Mouse (Mus musculus) neural tube, embryonic 12.5 days (tissue): ENCODE measurements around the gene Nccrp1. TPM values are rescaled to one million over a fixed set of nuclear protein-coding genes. Genes with fewer than 3 reads are reported as not detected.
"Not testable (repeated sequence)": the region's sequence is repeated elsewhere in the genome, so short reads cannot be mapped to it uniquely, and the experiment has no call there.

Experiments
- ATAC-seq: fragments of 200-750 bp; cut with Nextera tagmentation; 2 replicates; pipeline ENCODE4 v1.8.0; 2017; ENCODE audit warnings: low read depth, mild to moderate bottlenecking, moderate TSS enrichment, moderate library complexity; ENCODE audit not compliant: low FRiP score
- H3K27ac ChIP-seq: fragments of 300-500 bp; sonication (generic); 2 replicates; pipeline ENCODE4 v1.5.1; 2016
- H3K27me3 ChIP-seq: fragments of 300-500 bp; sonication (generic); replicated peaks from 2 replicates; pipeline ENCODE4 v1.6.1; 2016; ENCODE audit warnings: mild to moderate bottlenecking
- H3K36me3 ChIP-seq: fragments of 300-500 bp; sonication (generic); 2 replicates; pipeline ENCODE4 v1.6.1; 2016; ENCODE audit warnings: mild to moderate bottlenecking
- H3K4me1 ChIP-seq: fragments of 300-500 bp; sonication (generic); 2 replicates; pipeline ENCODE4 v1.6.1; 2016
- H3K4me2 ChIP-seq: fragments of 300-500 bp; sonication (generic); replicated peaks from 2 replicates; pipeline ENCODE4 v1.6.1; 2016; ENCODE audit warnings: mild to moderate bottlenecking
- H3K4me3 ChIP-seq: fragments of 300-500 bp; sonication (generic); 2 replicates; pipeline ENCODE4 v1.5.1; 2016
- H3K9ac ChIP-seq: fragments of 300-500 bp; sonication (generic); 2 replicates; pipeline ENCODE4 v1.6.1; 2016; ENCODE audit warnings: mild to moderate bottlenecking
- H3K9me3 ChIP-seq: fragments of 300-500 bp; sonication (generic); 2 replicates; pipeline ENCODE4 v1.6.1; 2016; ENCODE audit warnings: mild to moderate bottlenecking
- WGBS: fragments of 180-500 bp; shearing (Covaris S2); methylation state at CpG from one replicate; pipeline ENCODE4 v1.1.7; 2016; 5-methylcytosine and 5-hydroxymethylcytosine counted together
- polyA plus RNA-seq: library from polyadenylated mRNA; unstranded; fragments of >200 nt; fragmentation: Nextera tagmentation; extraction: Ambion mirVana; gene quantifications from 2 replicates; pipeline ENCODE4 v1.2.1, GENCODE M21; 2016

Gene Nccrp1
- polyA plus RNA-seq, 1 experiment from 2014 or later = not detected

DNA sequence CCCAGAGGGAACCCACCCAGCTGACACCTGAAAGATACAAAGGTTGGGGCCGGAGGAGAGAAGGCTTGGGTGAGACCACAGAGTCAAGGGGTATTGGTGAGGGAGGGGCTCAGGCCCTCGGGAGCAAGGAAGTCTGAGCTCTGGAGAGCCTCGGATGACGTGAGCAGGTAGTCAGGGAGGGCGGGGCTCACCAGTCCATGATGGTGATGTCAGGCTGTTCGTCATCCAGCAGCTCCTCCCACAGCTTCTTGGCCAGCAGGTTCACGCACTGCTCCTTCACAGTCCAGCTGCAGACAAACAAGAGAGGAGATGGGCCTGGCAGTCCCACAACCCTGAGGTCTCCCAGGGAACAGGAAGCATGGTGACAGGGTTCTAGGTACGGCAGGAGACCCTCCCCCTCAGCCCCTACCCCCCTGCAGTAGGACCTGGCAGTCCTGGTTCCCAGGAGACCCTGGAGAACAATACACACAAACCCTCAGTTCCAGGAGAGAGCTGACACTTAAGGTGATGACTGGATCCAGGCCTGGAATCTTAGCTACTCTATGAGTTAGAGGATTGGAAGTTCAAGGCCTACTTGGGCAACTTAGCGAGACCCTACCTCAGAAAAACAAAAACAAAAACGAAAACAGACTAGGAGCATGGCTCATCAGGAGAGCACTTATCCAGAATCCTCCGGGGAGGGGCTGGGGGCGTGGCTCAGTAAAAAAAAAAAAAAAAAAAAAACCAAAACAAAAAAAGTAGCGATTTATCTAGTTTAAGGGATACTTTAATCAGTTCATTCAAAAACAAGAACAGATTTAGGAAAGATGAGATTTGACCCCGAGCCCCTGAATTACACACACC lies 1.8 kb downstream of the Nccrp1 start:
- 23% methylated on average over 14 of the region's 14 CpGs for WGBS
- Histone ChIP-seq H3K36me3 (no peaks in the 10 kb centered on the region), H3K4me3 (no peak overlapping the region), H3K9ac (no peak overlapping the region), H3K4me2 (no peak overlapping the region), H3K4me1 (peaks cover 12% of the 10 kb centered on the region; the same call in 1 of the 2 replicates), H3K27ac (no peak overlapping the region), H3K9me3 (no peaks in the 10 kb centered on the region), H3K27me3 (peaks cover 43% of the 10 kb centered on the region)
- no peak for ATAC-seq

DNA sequence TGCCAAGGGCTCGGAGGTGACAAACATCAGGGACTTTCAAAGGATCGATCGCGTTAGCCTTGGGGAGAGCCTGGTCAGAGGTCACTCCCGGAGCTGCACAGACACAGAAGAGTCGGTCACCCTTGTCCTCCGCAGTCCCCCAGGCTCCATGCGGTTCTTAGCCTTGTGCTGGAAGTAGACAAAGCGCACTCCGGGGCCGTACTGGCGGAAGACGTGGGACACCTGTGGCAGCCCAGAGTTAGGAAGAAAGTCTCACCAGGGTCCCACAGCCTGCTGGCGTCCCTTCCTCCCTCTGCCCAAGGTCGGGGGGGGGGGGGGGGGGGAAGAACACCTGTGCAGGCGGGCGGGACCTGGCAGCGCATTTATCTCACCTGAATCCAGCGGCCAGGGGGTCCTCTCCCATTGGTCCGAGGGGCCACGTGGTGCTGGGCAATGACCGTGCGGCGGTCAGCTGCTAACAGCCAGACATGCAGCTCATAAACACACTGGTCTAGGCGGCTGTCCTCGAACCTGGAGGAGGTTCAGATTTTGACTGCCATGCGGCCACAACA lies 2.9 kb downstream of the Nccrp1 start:
- Histone ChIP-seq H3K4me2 (peak overlapping the region; percentile 54), H3K4me3 (no peak overlapping the region), H3K27ac (no peak overlapping the region), H3K4me1 (peaks cover 12% of the 10 kb centered on the region; the same call in 1 of the 2 replicates), H3K27me3 (peaks cover 43% of the 10 kb centered on the region), H3K9me3 (no peaks in the 10 kb centered on the region), H3K36me3 (no peaks in the 10 kb centered on the region), H3K9ac (no peak overlapping the region)
- no peak for ATAC-seq
- WGBS = 3% methylated on average over 27 of the region's 27 CpGs

DNA sequence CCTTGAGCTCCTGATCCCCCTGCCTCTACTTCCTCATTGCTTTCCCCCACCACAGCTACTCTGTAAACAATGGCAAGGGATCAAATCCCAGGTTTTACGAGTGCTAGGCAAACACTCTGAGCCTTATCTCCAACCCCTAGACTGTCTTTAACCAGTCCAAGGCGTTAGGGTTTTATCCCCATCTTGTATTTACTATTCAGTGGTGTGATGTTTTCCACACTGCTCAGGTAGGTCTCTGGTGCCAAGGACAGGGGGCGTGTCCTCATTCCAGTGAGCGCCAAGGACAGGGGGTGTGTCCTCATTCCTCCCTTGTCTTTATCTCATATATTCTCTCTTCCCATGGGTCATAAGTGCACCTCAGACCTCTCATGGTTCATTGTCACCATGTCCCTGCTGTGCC lies 6.5 kb downstream of the Nccrp1 start, which contains the start of gene Sycn:
Sycn (plus strand) TSS at position 360 of the 400 bp plus-strand sequence.
- WGBS = 83% methylated on average over 4 of the region's 4 CpGs
- H3K4me3 ChIP-seq = no peak within 1 kb of the TSS
- H3K9me3 ChIP-seq = no peaks in the 10 kb centered on the region
- H3K4me2 ChIP-seq = no peak within 1 kb of the TSS
- ATAC-seq = no peak
- H3K36me3 ChIP-seq = no peaks in the 10 kb centered on the region
- no peak within 1 kb of the TSS for H3K9ac ChIP-seq
- peaks cover 16% of the 10 kb centered on the region for H3K27me3 ChIP-seq
- no peak within 1 kb of the TSS for H3K27ac ChIP-seq
- peaks cover 8% of the 10 kb centered on the region; the same call in 1 of the 2 replicates for H3K4me1 ChIP-seq

DNA sequence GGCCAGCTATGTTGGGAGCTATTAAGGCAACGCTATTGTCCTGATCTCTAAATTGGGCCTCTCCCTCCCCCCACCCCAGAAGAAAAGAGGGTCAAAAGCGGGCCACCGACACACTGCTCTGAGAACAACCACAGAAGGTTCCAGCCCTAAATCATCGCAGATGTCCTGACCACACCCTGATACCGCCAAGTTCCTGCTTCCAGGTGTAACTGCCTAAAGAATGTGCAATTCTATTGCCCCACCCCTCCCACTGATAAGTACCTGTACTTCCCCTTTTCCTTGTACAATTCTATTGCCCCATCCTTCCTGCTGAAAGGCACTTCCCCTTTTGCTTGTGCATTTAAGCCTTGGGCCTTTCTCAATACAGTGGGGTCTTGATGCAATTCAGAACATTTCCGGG lies 8.2 kb downstream of the Nccrp1 start:
- not testable (repeated sequence) for ATAC-seq, H3K4me2 ChIP-seq, H3K4me3 ChIP-seq, H3K4me1 ChIP-seq, H3K9ac ChIP-seq, H3K27me3 ChIP-seq, H3K27ac ChIP-seq, H3K9me3 ChIP-seq, H3K36me3 ChIP-seq
- 89% methylated on average over 6 of the region's 6 CpGs for WGBS

DNA sequence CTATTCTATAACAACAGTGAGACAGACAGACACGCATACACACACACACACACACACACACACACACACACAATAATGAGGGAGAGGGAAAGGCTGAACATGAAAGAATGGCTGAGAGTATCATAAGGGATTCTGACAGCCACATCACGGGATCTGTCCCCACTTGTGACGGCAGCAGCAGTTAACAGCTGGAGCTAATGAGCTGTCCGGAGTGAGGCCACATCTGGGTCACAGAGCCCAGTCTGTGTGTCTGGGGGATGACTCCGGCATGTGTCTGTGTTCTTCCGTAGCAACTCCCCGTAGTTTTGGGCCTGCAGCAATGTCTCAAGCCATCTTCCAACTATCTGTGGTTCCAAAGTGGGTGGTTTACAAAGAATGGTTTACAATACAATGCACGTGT lies 15.0 kb downstream of the Nccrp1 start:
- ATAC-seq = no peak
- H3K9me3 ChIP-seq = no peaks in the 10 kb centered on the region
- WGBS = 77% methylated on average over 8 of the region's 8 CpGs

DNA sequence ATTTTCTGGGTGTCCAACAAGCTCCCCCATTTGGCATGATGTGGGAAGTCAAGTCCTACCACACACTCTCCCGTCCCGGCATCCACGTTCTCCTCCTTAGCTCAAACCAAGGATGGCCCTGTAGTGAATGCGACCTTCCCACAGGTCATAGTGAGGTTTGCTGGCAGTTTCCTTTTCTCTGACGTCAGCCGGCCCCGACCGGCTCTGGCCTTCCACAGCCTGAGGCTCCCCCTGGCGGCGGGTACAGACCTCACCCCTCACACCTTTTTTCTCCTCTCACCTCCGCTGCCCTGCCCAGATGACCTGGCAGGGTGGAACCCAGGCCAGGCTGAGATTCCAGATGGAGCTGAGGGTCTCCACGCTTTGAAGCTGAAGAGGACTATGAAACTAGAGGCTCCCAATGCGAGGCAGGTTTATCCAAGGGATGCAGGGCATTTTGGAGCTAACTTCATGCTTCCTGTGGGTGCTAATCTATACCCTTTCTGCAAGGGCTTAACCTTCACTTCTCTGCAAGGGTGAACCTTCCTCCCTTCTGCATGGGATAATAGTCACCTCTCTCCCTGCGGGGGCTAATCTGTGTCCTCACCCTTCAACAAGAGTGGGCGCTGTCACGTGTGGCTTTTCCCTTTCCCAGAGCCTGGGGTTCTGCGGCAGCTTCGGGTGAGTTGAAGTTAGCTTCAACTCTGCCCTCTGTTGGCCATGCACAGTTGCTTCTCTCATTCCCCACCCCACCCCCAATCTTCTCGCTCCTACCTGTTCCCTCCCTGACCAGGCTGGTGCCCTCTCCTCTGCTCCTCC lies 18.9 kb downstream of the Nccrp1 start:
- no peak overlapping the region for H3K4me3 ChIP-seq
- WGBS = 6% methylated on average over 19 of the region's 19 CpGs
- no peaks in the 10 kb centered on the region for H3K27me3 ChIP-seq
- no peak overlapping the region for H3K4me2 ChIP-seq
- H3K36me3 ChIP-seq = no peaks in the 10 kb centered on the region
- H3K27ac ChIP-seq = no peak overlapping the region
- H3K9me3 ChIP-seq = no peaks in the 10 kb centered on the region
- H3K4me1 ChIP-seq = no peaks in the 10 kb centered on the region
- peak; percentile 29; the same call in 1 of the 2 replicates for ATAC-seq
- no peak overlapping the region for H3K9ac ChIP-seq

More for the DNA sequence above, 15.0 kb downstream of the Nccrp1 start:
- H3K27me3 ChIP-seq = no peaks in the 10 kb centered on the region
- no peaks in the 10 kb centered on the region for H3K4me1 ChIP-seq
- no peak overlapping the region for H3K9ac ChIP-seq
- no peak overlapping the region for H3K4me2 ChIP-seq
- no peak overlapping the region for H3K27ac ChIP-seq
- H3K36me3 ChIP-seq = no peaks in the 10 kb centered on the region
- no peak overlapping the region for H3K4me3 ChIP-seq

DNA sequence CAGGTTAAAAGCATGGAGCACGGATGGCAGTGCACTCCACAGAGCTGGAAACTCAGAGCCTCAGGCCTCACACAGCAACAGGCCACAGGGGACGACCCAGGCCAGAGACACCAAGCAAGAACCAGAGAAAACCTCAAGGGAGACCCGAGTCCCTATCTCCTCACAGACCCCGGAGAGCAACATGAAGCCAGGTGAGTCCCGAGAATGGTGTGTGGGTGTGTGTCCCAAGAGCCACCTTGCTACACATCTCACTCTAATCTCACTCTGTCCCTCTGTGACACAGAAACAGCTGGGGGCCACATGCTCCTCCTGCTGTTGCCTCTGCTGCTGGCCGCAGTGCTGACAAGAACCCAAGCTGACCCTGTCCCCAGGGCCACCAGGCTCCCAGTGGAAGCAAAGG lies 24.5 kb downstream of the Nccrp1 start, which contains the start of gene Ifnl3:
Ifnl3 (plus strand) TSS at position 301 of the 400 bp plus-strand sequence.
- not testable (repeated sequence) for H3K9ac ChIP-seq, H3K27ac ChIP-seq, H3K9me3 ChIP-seq, H3K4me1 ChIP-seq, H3K4me3 ChIP-seq, H3K4me2 ChIP-seq, ATAC-seq, H3K36me3 ChIP-seq, H3K27me3 ChIP-seq
- 76% methylated on average over 5 of the region's 6 CpGs for WGBS

DNA sequence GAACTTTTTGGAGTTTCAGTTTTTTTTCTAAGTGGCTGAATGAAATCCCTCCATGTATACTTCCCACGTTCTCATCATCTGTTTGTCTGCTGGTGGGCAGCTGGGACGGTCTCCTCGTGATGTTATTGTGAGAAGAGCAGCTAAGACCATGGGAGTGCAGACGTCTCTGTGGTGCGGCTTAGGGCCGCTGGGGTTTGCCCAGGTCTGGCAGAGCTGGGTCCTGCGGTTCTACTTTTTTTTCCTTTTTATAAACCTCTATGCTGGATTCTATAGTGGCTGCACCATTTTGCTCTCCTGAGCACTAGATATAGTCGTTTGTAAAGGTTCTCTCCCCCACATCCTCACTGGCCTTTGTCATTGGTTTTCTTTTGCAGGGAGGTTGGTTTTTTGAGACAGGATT lies 35.6 kb downstream of the Nccrp1 start:
- H3K9me3 ChIP-seq = no peaks in the 10 kb centered on the region
- no peaks in the 10 kb centered on the region for H3K36me3 ChIP-seq

DNA sequence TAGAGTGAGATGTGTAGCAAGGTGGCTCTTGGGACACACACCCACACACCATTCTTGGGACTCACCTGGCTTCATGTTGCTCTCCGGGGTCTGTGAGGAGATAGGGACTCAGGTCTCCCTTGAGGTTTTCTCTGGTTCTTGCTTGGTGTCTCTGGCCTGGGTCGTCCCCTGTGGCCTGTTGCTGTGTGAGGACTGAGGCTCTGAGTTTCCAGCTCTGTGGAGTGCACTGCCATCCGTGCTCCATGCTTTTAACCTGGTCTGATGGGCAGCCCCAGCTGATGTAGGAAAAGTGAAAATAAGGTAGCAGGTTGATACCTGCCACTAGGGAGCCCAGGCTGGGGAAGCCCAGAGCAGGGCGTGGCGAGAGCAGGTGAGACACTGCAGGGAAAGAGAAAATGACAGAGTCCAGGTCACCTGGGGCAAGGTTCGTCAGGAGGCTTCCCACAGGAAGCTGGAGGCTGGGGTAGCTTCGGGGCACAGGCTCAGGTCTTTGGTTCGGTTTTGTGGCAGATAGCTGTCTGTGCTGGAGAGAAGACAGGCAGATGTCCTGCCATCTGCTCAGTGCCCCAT lies 36.6 kb downstream of the Nccrp1 start, which contains the start of gene Ifnl2:
Ifnl2 (minus strand) TSS at position 51 of the 570 bp plus-strand sequence.
- not testable (repeated sequence) for H3K4me2 ChIP-seq, H3K27ac ChIP-seq, ATAC-seq, H3K27me3 ChIP-seq, H3K36me3 ChIP-seq, H3K9ac ChIP-seq, H3K4me3 ChIP-seq, H3K4me1 ChIP-seq, H3K9me3 ChIP-seq
- 65% methylated on average over 8 of the region's 8 CpGs for WGBS

More for the DNA sequence above, 35.6 kb downstream of the Nccrp1 start:
- H3K4me2 ChIP-seq = no peak overlapping the region
- no peak for ATAC-seq
- no peaks in the 10 kb centered on the region for H3K4me1 ChIP-seq
- H3K27me3 ChIP-seq = no peaks in the 10 kb centered on the region
- H3K9ac ChIP-seq = no peak overlapping the region
- H3K27ac ChIP-seq = no peak overlapping the region
- no peak overlapping the region for H3K4me3 ChIP-seq
- WGBS = 77% methylated on average over 8 of the region's 8 CpGs

DNA sequence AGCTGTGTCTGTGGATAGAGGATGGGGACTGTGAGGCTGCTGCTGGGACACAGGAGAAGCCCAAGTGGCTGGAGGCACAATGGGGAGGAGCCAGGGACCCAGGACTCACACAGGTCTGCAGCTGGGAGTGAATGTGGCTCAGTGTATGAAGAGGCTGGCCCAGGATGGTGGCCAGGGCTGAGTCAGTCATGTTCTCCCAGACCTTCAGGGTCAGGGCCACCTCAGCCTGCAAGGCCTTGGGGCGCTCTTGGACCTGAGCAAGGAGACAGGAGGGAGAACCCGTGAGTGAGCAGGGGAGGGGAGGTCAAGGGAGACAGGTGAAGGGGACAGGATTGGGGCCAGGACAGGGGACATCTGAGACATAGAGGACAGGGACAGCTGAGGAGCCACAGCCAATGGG lies 37.9 kb downstream of the Nccrp1 start:
- H3K9ac ChIP-seq, ATAC-seq: not testable (repeated sequence)
- WGBS = 86% methylated on average over 2 of the region's 2 CpGs

DNA sequence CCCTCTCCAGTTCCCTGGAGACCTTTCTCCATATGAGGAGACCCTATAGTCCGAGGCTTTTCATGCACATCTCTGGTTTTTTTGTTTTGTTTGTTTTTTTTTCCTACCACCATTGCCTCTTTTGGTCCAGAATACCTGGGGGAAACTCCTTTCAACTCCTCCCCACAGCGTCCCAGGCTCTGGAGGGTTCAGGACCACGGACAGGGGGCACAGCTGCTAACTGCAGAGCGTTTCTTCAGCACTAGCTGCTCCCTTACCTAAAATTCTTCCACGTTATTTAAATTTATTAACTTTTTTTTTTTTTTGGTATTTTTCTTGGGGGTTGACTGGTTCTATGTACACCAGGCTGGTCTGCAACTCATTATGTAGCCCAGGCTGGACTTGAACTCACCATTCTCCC lies 41.5 kb downstream of the Nccrp1 start:
- Histone ChIP-seq H3K9ac (no peak overlapping the region), H3K27ac (no peak overlapping the region), H3K4me2 (no peak overlapping the region), H3K27me3 (no peaks in the 10 kb centered on the region), H3K4me3 (no peak overlapping the region), H3K9me3 (peaks cover 7% of the 10 kb centered on the region; the same call in 1 of the 2 replicates), H3K36me3 (no peaks in the 10 kb centered on the region), H3K4me1 (no peaks in the 10 kb centered on the region)
- 12% methylated on average over 5 of the region's 5 CpGs for WGBS
- ATAC-seq = no peak

More for the DNA sequence above, 37.9 kb downstream of the Nccrp1 start:
- H3K27me3 ChIP-seq, H3K27ac ChIP-seq, H3K36me3 ChIP-seq, H3K9me3 ChIP-seq, H3K4me1 ChIP-seq, H3K4me3 ChIP-seq, H3K4me2 ChIP-seq: not testable (repeated sequence)

DNA sequence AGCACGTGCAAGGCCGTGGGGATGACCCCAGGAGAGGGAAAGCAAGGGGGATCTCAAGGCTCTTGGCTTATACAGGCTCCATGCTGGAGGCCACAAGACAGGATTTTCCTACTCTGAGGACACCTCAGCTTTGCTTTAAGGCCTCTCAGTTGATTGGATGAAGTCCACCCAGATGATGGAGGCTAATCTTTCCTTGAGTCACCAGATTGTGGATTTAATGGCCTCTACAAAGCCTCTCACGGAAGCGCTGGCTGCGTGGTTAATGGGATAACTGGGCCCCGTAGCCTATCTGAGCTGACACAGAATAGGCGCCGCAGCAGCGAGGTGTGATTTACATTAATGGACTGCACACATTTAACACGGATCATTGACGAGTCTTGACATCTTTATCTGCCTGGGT lies 51.6 kb downstream of the Nccrp1 start:
- Histone ChIP-seq H3K9me3 (no peaks in the 10 kb centered on the region), H3K27ac (no peak overlapping the region), H3K27me3 (no peaks in the 10 kb centered on the region), H3K4me1 (no peaks in the 10 kb centered on the region), H3K9ac (no peak overlapping the region), H3K4me3 (no peak overlapping the region), H3K36me3 (no peaks in the 10 kb centered on the region), H3K4me2 (no peak overlapping the region)
- ATAC-seq = peak; percentile 25; the same call in 1 of the 2 replicates
- 66% methylated on average over 11 of the region's 11 CpGs for WGBS
